Mouse (Mus musculus): ENCODE measurements around the gene Zfp433. TPM values are rescaled to one million over a fixed set of nuclear protein-coding genes. Genes with fewer than 3 reads are reported as not detected.
"Not testable (repeated sequence)": the region's sequence is repeated elsewhere in the genome, so short reads cannot be mapped to it uniquely, and the experiment has no call there.

Gene Zfp433
- polyA plus RNA-seq (2015; fragmentation: Nextera tagmentation; extraction: Ambion mirVana), result 12.2 and 15.2 TPM in 2 replicates

- not testable (repeated sequence) for H3K27me3 ChIP-seq (ENCODE audit: control insufficient read depth, insufficient read depth, low read length); H3K9ac ChIP-seq (ENCODE audit: low read length); H3K4me3 ChIP-seq (replicated peaks; ENCODE audit: low read length); H3K36me3 ChIP-seq (ENCODE audit: control insufficient read depth, insufficient read depth, low read length); H3K4me1 ChIP-seq (ENCODE audit: control insufficient read depth, insufficient read depth, low read length); H3K27ac ChIP-seq (ENCODE audit: low read length); H3K9me3 ChIP-seq (replicated peaks; ENCODE audit: control insufficient read depth, low read length); H3K4me2 ChIP-seq (ENCODE audit: low read depth, low read length)
- no CpG with 5 or more reads among the region's 46 CpGs for WGBS
- peak; percentile 100 for ATAC-seq (ENCODE audit: insufficient read depth, low FRiP score)
Measured at GRCm38 (mm10) chr10:81704531-81705301, at the start of gene Zfp433. TSS of gene Zfp433 (plus strand) at chr10:81704825.

GRCm38 (mm10) chr10:81655178-81655577 is 49.4 kb upstream of the Zfp433 start:
- Histone ChIP-seq H3K4me1 (ENCODE audit: control insufficient read depth, insufficient read depth, low read length) (no peaks in the 10 kb centered on the region), H3K9ac (ENCODE audit: low read length) (no peak overlapping the region), H3K9me3 (replicated peaks; ENCODE audit: control insufficient read depth, low read length) (peaks cover 39% of the 10 kb centered on the region), H3K4me3 (replicated peaks; ENCODE audit: low read length) (no peak overlapping the region), H3K27me3 (ENCODE audit: control insufficient read depth, insufficient read depth, low read length) (no peaks in the 10 kb centered on the region), H3K36me3 (ENCODE audit: control insufficient read depth, insufficient read depth, low read length) (peaks cover 26% of the 10 kb centered on the region), H3K27ac (ENCODE audit: low read length) (no peak overlapping the region), H3K4me2 (ENCODE audit: low read depth, low read length) (no peak overlapping the region)
- ATAC-seq (ENCODE audit: insufficient read depth, low FRiP score), result no peak
- 95% methylated on average over 10 of the region's 10 CpGs for WGBS

DNA sequence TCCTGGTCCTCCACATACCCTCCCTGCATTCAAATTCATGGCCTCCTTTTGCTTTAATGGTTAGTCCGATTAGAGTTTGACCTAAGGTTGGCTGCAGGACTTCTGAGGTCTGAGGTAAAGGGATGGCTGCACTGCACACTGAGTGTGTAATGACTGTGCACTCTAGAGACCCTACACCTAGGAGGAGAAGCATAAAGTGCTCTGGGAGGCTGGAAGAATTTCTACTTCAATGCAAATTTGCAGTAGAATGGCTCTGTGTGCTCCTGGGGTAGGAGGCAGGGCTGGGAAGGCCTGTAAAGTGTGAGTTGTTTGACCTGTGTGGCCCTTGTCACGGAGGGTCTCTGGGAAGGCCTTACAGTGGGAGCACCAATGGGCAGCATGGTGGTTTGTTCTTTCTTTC is 48.5 kb upstream of the Zfp433 start:
- whole genome bisulfite sequencing, result 100% methylated on average over 2 of the region's 2 CpGs
- peaks cover 42% of the 10 kb centered on the region for H3K9me3 ChIP-seq (replicated peaks; ENCODE audit: control insufficient read depth, low read length)
- no peak for ATAC-seq (ENCODE audit: insufficient read depth, low FRiP score)
- no peaks in the 10 kb centered on the region for H3K4me1 ChIP-seq (ENCODE audit: control insufficient read depth, insufficient read depth, low read length)
- no peaks in the 10 kb centered on the region for H3K27me3 ChIP-seq (ENCODE audit: control insufficient read depth, insufficient read depth, low read length)
- H3K9ac ChIP-seq (ENCODE audit: low read length), result no peak overlapping the region
- H3K36me3 ChIP-seq (ENCODE audit: control insufficient read depth, insufficient read depth, low read length), result peaks cover 24% of the 10 kb centered on the region
- no peak overlapping the region for H3K4me2 ChIP-seq (ENCODE audit: low read depth, low read length)
- H3K4me3 ChIP-seq (replicated peaks; ENCODE audit: low read length), result no peak overlapping the region
- H3K27ac ChIP-seq (ENCODE audit: low read length), result no peak overlapping the region

DNA sequence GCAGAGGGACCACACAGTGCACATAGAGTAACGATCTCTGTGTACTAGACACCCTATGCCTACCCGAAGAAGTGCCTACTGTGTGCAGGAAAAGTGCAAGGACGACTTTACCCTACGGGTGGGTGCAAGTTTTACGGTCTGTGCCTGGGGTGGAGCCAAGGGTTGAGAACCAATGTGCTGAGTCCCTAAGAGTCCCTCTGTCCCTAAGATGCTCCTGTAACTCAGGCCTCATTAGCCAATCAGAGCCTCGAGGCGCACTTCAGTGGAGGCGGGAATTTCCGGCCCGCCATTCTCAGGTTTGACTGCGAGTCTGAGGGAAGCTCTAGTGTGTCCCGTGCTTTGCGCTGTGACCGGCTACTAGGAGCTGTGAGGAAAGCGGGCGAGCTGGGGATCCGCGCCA is 17.5 kb upstream of the Zfp433 start:
- H3K4me2 ChIP-seq (ENCODE audit: low read depth, low read length); H3K9me3 ChIP-seq (replicated peaks; ENCODE audit: control insufficient read depth, low read length); H3K36me3 ChIP-seq (ENCODE audit: control insufficient read depth, insufficient read depth, low read length); H3K9ac ChIP-seq (ENCODE audit: low read length); ATAC-seq (ENCODE audit: insufficient read depth, low FRiP score); H3K27me3 ChIP-seq (ENCODE audit: control insufficient read depth, insufficient read depth, low read length); H3K4me1 ChIP-seq (ENCODE audit: control insufficient read depth, insufficient read depth, low read length); H3K27ac ChIP-seq (ENCODE audit: low read length); H3K4me3 ChIP-seq (replicated peaks; ENCODE audit: low read length): not testable (repeated sequence)
- WGBS, result no CpG with 5 or more reads among the region's 18 CpGs

DNA sequence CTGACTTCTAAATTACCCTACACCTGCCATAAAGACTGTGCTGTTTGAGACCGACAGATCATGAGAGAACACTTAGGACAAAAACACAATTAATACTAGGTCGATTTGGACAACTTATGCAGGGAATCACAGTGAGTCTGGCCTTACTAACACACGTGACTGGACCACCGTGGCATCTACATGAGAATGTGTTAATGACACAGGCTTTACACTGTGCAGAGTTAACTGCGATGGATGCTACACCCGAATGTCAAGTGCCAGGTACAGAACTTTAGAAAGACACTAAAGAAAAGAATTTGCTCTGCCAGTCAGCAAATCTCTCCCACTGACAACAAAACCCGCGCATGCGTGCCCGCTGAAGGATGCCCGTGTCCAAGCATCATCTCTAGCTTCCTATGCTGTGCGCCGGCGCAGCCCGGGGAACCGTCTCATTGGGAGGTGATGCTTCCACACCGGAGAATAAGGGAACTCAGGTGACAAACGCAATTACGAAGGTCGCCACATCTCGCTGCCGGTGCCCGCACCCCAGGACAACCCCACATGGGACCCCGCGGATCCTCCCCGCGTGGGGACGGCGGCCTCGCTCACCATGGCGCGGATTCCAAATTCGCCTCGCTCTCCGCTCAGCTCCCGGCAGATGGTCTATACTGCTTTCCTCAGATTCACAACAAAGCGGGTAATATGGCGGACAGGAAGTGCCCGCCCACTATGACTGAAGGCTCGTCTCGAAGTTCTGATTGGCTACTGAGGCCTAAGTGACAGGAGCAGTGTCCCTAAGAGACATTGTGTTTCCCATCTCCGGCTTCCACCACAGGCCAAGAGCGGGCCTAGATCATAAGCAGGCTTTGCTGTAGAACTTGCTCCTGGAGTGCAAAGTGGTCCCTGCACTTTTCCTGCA is 66.1 kb downstream of the Zfp433 start, which contains the start of gene Gm3055:
Gene Gm3055 (minus strand): TSS at position 656 of the 898 bp plus-strand sequence.
- not testable (repeated sequence) for H3K4me3 ChIP-seq (replicated peaks; ENCODE audit: low read length); H3K4me1 ChIP-seq (ENCODE audit: control insufficient read depth, insufficient read depth, low read length); H3K36me3 ChIP-seq (ENCODE audit: control insufficient read depth, insufficient read depth, low read length); H3K27ac ChIP-seq (ENCODE audit: low read length); H3K9ac ChIP-seq (ENCODE audit: low read length); H3K4me2 ChIP-seq (ENCODE audit: low read depth, low read length); H3K27me3 ChIP-seq (ENCODE audit: control insufficient read depth, insufficient read depth, low read length); H3K9me3 ChIP-seq (replicated peaks; ENCODE audit: control insufficient read depth, low read length)
- peak; percentile 94 for ATAC-seq (ENCODE audit: insufficient read depth, low FRiP score)
- no CpG with 5 or more reads among the region's 43 CpGs for WGBS

DNA sequence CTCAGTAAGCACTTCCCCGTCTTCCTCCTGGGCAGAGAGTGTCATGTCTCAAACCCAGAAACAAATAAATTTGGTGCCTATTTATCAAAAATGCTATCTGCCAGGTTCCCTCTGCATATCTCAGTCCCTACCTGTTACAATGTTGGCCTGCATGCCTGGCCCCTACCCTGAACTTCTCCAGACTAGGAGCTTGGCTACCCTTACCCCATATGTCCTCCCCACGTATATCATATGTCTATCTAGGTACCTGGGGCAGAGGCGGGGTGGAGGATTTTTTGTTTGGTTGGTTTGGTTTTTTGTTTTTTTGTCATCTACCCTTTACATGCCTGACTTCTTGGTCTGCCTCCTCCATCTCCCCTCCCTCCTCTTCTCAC is 66.8 kb downstream of the Zfp433 start:
- not testable (repeated sequence) for H3K27me3 ChIP-seq (ENCODE audit: control insufficient read depth, insufficient read depth, low read length); H3K4me3 ChIP-seq (replicated peaks; ENCODE audit: low read length); H3K9ac ChIP-seq (ENCODE audit: low read length); H3K4me1 ChIP-seq (ENCODE audit: control insufficient read depth, insufficient read depth, low read length); H3K9me3 ChIP-seq (replicated peaks; ENCODE audit: control insufficient read depth, low read length); H3K27ac ChIP-seq (ENCODE audit: low read length); H3K36me3 ChIP-seq (ENCODE audit: control insufficient read depth, insufficient read depth, low read length); H3K4me2 ChIP-seq (ENCODE audit: low read depth, low read length)
- WGBS, result no CpG with 5 or more reads among the region's 3 CpGs
- peak; percentile 28; the same call in 1 of the 2 replicates for ATAC-seq (ENCODE audit: insufficient read depth, low FRiP score)

Other genes starting within 250 kb of the Zfp433 start
- gene Nfic, start 249.2 kb upstream of the Zfp433 start, polyA plus RNA-seq (2015; fragmentation: Nextera tagmentation; extraction: Ambion mirVana), result 74.8 and 82.5 TPM in 2 replicates
- gene Celf5, start 222.1 kb upstream of the Zfp433 start, polyA plus RNA-seq (2015; fragmentation: Nextera tagmentation; extraction: Ambion mirVana), result 1.3 and 1.5 TPM in 2 replicates
- gene Ncln, start 208.4 kb upstream of the Zfp433 start, polyA plus RNA-seq (2015; fragmentation: Nextera tagmentation; extraction: Ambion mirVana), result 88.4 and 96.7 TPM in 2 replicates
- 1.2 TPM in 2 replicates for gene S1pr4, start 204.7 kb upstream of the Zfp433 start, polyA plus RNA-seq (2015; fragmentation: Nextera tagmentation; extraction: Ambion mirVana)
- gene Gna15, start 180.6 kb upstream of the Zfp433 start, polyA plus RNA-seq (2015; fragmentation: Nextera tagmentation; extraction: Ambion mirVana), result 9.0 and 11.0 TPM in 2 replicates
- gene Gna11, start 159.6 kb upstream of the Zfp433 start, polyA plus RNA-seq (2015; fragmentation: Nextera tagmentation; extraction: Ambion mirVana), result 101 and 105 TPM in 2 replicates
- 325 and 351 TPM in 2 replicates for gene Aes, start 145.3 kb upstream of the Zfp433 start, polyA plus RNA-seq (2015; fragmentation: Nextera tagmentation; extraction: Ambion mirVana)
- gene Tle2, start 130.3 kb upstream of the Zfp433 start, polyA plus RNA-seq (2015; fragmentation: Nextera tagmentation; extraction: Ambion mirVana), result 20.6 and 23.6 TPM in 2 replicates
- 26.0 and 31.2 TPM in 2 replicates for gene Tle6, start 103.8 kb upstream of the Zfp433 start, polyA plus RNA-seq (2015; fragmentation: Nextera tagmentation; extraction: Ambion mirVana)
- gene BC025920, start 98.6 kb upstream of the Zfp433 start, polyA plus RNA-seq (2015; fragmentation: Nextera tagmentation; extraction: Ambion mirVana), result 0.46 and 0.61 TPM in 2 replicates
- gene Sirt6, start 77.0 kb upstream of the Zfp433 start, polyA plus RNA-seq (2015; fragmentation: Nextera tagmentation; extraction: Ambion mirVana), result 28.6 and 33.6 TPM in 2 replicates
- gene Ankrd24, start 76.3 kb upstream of the Zfp433 start, polyA plus RNA-seq (2015; fragmentation: Nextera tagmentation; extraction: Ambion mirVana), result 9.9 and 11.1 TPM in 2 replicates
- 3.8 and 4.0 TPM in 2 replicates for gene Gm10778, start 55.8 kb upstream of the Zfp433 start, polyA plus RNA-seq (2015; fragmentation: Nextera tagmentation; extraction: Ambion mirVana)
- 5.9 and 6.6 TPM in 2 replicates for gene Gm3055, start 66.3 kb downstream of the Zfp433 start, polyA plus RNA-seq (2015; fragmentation: Nextera tagmentation; extraction: Ambion mirVana)
- gene Gm4767, start 107.4 kb downstream of the Zfp433 start, polyA plus RNA-seq (2015; fragmentation: Nextera tagmentation; extraction: Ambion mirVana), result 2.2 and 2.9 TPM in 2 replicates
- 7.7 and 11.1 TPM in 2 replicates for gene Gm32687, start 159.1 kb downstream of the Zfp433 start, polyA plus RNA-seq (2015; fragmentation: Nextera tagmentation; extraction: Ambion mirVana)
- gene Zfp781, start 225.7 kb downstream of the Zfp433 start, polyA plus RNA-seq (2015; fragmentation: Nextera tagmentation; extraction: Ambion mirVana), result 2.9 and 3.7 TPM in 2 replicates